10 mouse cellular contexts compared by ENCODE assay signal in genomic region chr6:51472213-51472612, GRCm38 (mm10). TPM values are rescaled to one million over a fixed set of nuclear protein-coding genes. Genes with fewer than 3 reads are reported as not detected.
A peak's percentile ranks its signal among the peaks of the same experiment; 100 is the strongest.
DNase-seq lines count a peak whose midpoint lies in the region; ATAC-seq lines count a peak whose summit lies in the region.
"Had no signal": no experiment of that assay in that cellular context is flagged by ENCODE, and none has a peak within 500 bp of the region (broad histone marks: within the 10 kb centered on the region; RNA-seq: fewer than 3 reads in every experiment).

No protein-coding gene starts in this region.

- ATAC-seq in lung, embryonic 16.5 days (ENCODE audit: low read depth): no peak
- no peak for ATAC-seq in limb, embryonic 12.5 days (ENCODE audit: insufficient number of reproducible peaks, insufficient read depth, low FRiP score, low TSS enrichment, low read depth)
- no peak for ATAC-seq in stomach, embryonic 15.5 days (ENCODE audit: insufficient read depth, low FRiP score, low read depth)
- ATAC-seq in erythroid progenitor cell, adult 5-6 weeks (replicated peaks; ENCODE audit: low FRiP score, poor library complexity, severe bottlenecking): no peak

- peak overlapping the region; percentile 46 for H3K9ac ChIP-seq in lung, embryonic 16.5 days (ENCODE audit: low read length)
- peak overlapping the region; percentile 64 for H3K9ac ChIP-seq in limb, embryonic 12.5 days (replicated peaks)
- peak overlapping the region; percentile 48; the same call in 1 of the 2 replicates for H3K9ac ChIP-seq in stomach, embryonic 15.5 days

- H3K4me2 ChIP-seq in lung, embryonic 16.5 days (ENCODE audit: low read depth, low read length): peak overlapping the region; percentile 52
- H3K4me2 ChIP-seq in limb, embryonic 12.5 days: peak overlapping the region; percentile 74
- H3K4me2 ChIP-seq in stomach, embryonic 15.5 days: peak overlapping the region; percentile 56

- no peaks in the 10 kb centered on the region for H3K27me3 ChIP-seq in lung, embryonic 16.5 days (ENCODE audit: control insufficient read depth, insufficient read depth, low read depth, low read length)
- H3K27me3 ChIP-seq in forebrain, embryonic 10.5 days (ENCODE audit: poor library complexity, severe bottlenecking): no peaks in the 10 kb centered on the region
- H3K27me3 ChIP-seq in limb, embryonic 12.5 days: no peaks in the 10 kb centered on the region
- no peaks in the 10 kb centered on the region for H3K27me3 ChIP-seq in stomach, embryonic 15.5 days (replicated peaks)

- peaks cover 10% of the 10 kb centered on the region for H3K4me1 ChIP-seq in lung, embryonic 16.5 days (replicated peaks; ENCODE audit: control insufficient read depth, insufficient read depth, low read length)
- H3K4me1 ChIP-seq in forebrain, embryonic 10.5 days: peaks cover 28% of the 10 kb centered on the region
- peaks cover 14% of the 10 kb centered on the region for H3K4me1 ChIP-seq in limb, embryonic 12.5 days (replicated peaks)
- H3K4me1 ChIP-seq in stomach, embryonic 15.5 days: peaks cover 12% of the 10 kb centered on the region

- no peak for DNase-seq in lung, postnatal 25 days (ENCODE audit: low spot score)
- DNase-seq in forebrain, embryonic 10.5 days (ENCODE audit: extremely low spot score, low spot score): no peak
- DNase-seq in right cerebral cortex, postnatal 4 days: no peak
- no peak for DNase-seq in right cerebral cortex, adult 2 months (ENCODE audit: low spot score in 2 of 2)
- DNase-seq: adrenal gland, postnatal 36 days; kidney, adult 11 months had no signal

- peaks cover 26% of the 10 kb centered on the region for H3K36me3 ChIP-seq in lung, embryonic 16.5 days (ENCODE audit: control insufficient read depth, insufficient read depth, low read length)
- H3K36me3 ChIP-seq in forebrain, embryonic 10.5 days (replicated peaks): peaks cover 67% of the 10 kb centered on the region
- H3K36me3 ChIP-seq in limb, embryonic 12.5 days: peaks cover 49% of the 10 kb centered on the region
- H3K36me3 ChIP-seq in stomach, embryonic 15.5 days: peaks cover 13% of the 10 kb centered on the region

- 31% methylated on average over 4 of the region's 4 CpGs for WGBS in lung, embryonic 16.5 days
- WGBS in forebrain, embryonic 10.5 days: 70% methylated on average over 4 of the region's 4 CpGs
- WGBS in limb, embryonic 12.5 days: 50% methylated on average over 4 of the region's 4 CpGs
- 38% methylated on average over 4 of the region's 4 CpGs for WGBS in stomach, embryonic 15.5 days

- no peaks in the 10 kb centered on the region for H3K9me3 ChIP-seq in lung, embryonic 16.5 days (ENCODE audit: control insufficient read depth, low read length)
- no peaks in the 10 kb centered on the region for H3K9me3 ChIP-seq in forebrain, embryonic 10.5 days
- H3K9me3 ChIP-seq in limb, embryonic 12.5 days: no peaks in the 10 kb centered on the region
- no peaks in the 10 kb centered on the region for H3K9me3 ChIP-seq in stomach, embryonic 15.5 days

- peak overlapping the region; percentile 39 for H3K4me3 ChIP-seq in lung, embryonic 16.5 days (ENCODE audit: low read length)
- H3K4me3 ChIP-seq in forebrain, embryonic 10.5 days: peak overlapping the region; percentile 96
- peak overlapping the region; percentile 93 for H3K4me3 ChIP-seq in limb, embryonic 12.5 days (replicated peaks)
- peak overlapping the region; percentile 32 for H3K4me3 ChIP-seq in stomach, embryonic 15.5 days (replicated peaks)

- no peak overlapping the region for H3K27ac ChIP-seq in lung, embryonic 16.5 days (ENCODE audit: low read length)
- peak overlapping the region; percentile 100 for H3K27ac ChIP-seq in forebrain, embryonic 10.5 days
- no peak overlapping the region for H3K27ac ChIP-seq in limb, embryonic 12.5 days
- H3K27ac ChIP-seq in stomach, embryonic 15.5 days: no peak overlapping the region

RNA-seq across cellular contexts. Expression of gene Cbx3, which starts 2.1 kb away (rescaled TPM):
- polyA plus RNA-seq in lung, embryonic 16.5 days (2015; fragmentation: Nextera tagmentation; extraction: Ambion mirVana): 443 and 509 TPM in 2 replicates
- polyA plus RNA-seq in forebrain, embryonic 10.5 days (2016; fragmentation: Nextera tagmentation; extraction: Ambion mirVana): 627 and 704 TPM in 2 replicates
- polyA plus RNA-seq in limb, embryonic 12.5 days (2016; fragmentation: Nextera tagmentation; extraction: Ambion mirVana): 622 TPM in 2 replicates
- 410 and 426 TPM in 2 replicates for polyA plus RNA-seq in stomach, embryonic 15.5 days (2015; fragmentation: Nextera tagmentation; extraction: Ambion mirVana)
- 276 and 309 TPM in 2 replicates for total RNA-seq in erythroid progenitor cell, adult 5-6 weeks (2015; ENCODE audit: low replicate concordance)
- 350 and 420 TPM in 2 replicates for total RNA-seq in erythroid progenitor cell, adult 5-6 weeks (2017; ENCODE audit: low replicate concordance)

RNA-seq across cellular contexts. Expression of gene Hnrnpa2b1, which starts 2.5 kb away (rescaled TPM):
- polyA plus RNA-seq in lung, embryonic 16.5 days (2015; fragmentation: Nextera tagmentation; extraction: Ambion mirVana): 1,726 and 1,925 TPM in 2 replicates
- polyA plus RNA-seq in forebrain, embryonic 10.5 days (2016; fragmentation: Nextera tagmentation; extraction: Ambion mirVana): 2,609 and 2,780 TPM in 2 replicates
- 2,291 and 2,602 TPM in 2 replicates for polyA plus RNA-seq in limb, embryonic 12.5 days (2016; fragmentation: Nextera tagmentation; extraction: Ambion mirVana)
- polyA plus RNA-seq in stomach, embryonic 15.5 days (2015; fragmentation: Nextera tagmentation; extraction: Ambion mirVana): 1,728 and 1,813 TPM in 2 replicates
- 1,450 and 1,811 TPM in 2 replicates for total RNA-seq in erythroid progenitor cell, adult 5-6 weeks (2015; ENCODE audit: low replicate concordance)
- total RNA-seq in erythroid progenitor cell, adult 5-6 weeks (2017; ENCODE audit: low replicate concordance): 1,487 and 2,530 TPM in 2 replicates

RNA-seq across cellular contexts. Expression of gene Nfe2l3, which starts 39.7 kb away (rescaled TPM):
- polyA plus RNA-seq in lung, embryonic 16.5 days (2015; fragmentation: Nextera tagmentation; extraction: Ambion mirVana): 1.7 TPM in 2 replicates
- polyA plus RNA-seq in forebrain, embryonic 10.5 days (2016; fragmentation: Nextera tagmentation; extraction: Ambion mirVana): 0.48 and 0.89 TPM in 2 replicates
- polyA plus RNA-seq in limb, embryonic 12.5 days (2016; fragmentation: Nextera tagmentation; extraction: Ambion mirVana): 0.96 and 1.4 TPM in 2 replicates
- polyA plus RNA-seq in stomach, embryonic 15.5 days (2015; fragmentation: Nextera tagmentation; extraction: Ambion mirVana): 6.8 and 9.4 TPM in 2 replicates
- 1.4 TPM in 1 of 2 replicates, not detected in the other for total RNA-seq in erythroid progenitor cell, adult 5-6 weeks (2015; ENCODE audit: low replicate concordance)
- total RNA-seq in erythroid progenitor cell, adult 5-6 weeks (2017; ENCODE audit: low replicate concordance): 0.51 TPM in 1 of 2 replicates, not detected in the other

RNA-seq across cellular contexts. Expression of gene Snx10, which starts 51.5 kb away (rescaled TPM):
- polyA plus RNA-seq in lung, embryonic 16.5 days (2015; fragmentation: Nextera tagmentation; extraction: Ambion mirVana): 14.1 and 14.4 TPM in 2 replicates
- polyA plus RNA-seq in forebrain, embryonic 10.5 days (2016; fragmentation: Nextera tagmentation; extraction: Ambion mirVana): 32.7 and 34.2 TPM in 2 replicates
- 15.3 and 17.3 TPM in 2 replicates for polyA plus RNA-seq in limb, embryonic 12.5 days (2016; fragmentation: Nextera tagmentation; extraction: Ambion mirVana)
- 15.8 and 16.3 TPM in 2 replicates for polyA plus RNA-seq in stomach, embryonic 15.5 days (2015; fragmentation: Nextera tagmentation; extraction: Ambion mirVana)
- 9.7 and 21.4 TPM in 2 replicates for total RNA-seq in erythroid progenitor cell, adult 5-6 weeks (2015; ENCODE audit: low replicate concordance)
- total RNA-seq in erythroid progenitor cell, adult 5-6 weeks (2017; ENCODE audit: low replicate concordance): 12.0 and 13.5 TPM in 2 replicates

Comparison
In these comparisons a context has a peak if more than half of its experiments do, and no peak if none do; other contexts are left out.
1. H3K4me3 ChIP-seq: peak in every context shown above with its lines; median percentile 96 in forebrain, embryonic 10.5 days; 93 in limb, embryonic 12.5 days; 39 in lung, embryonic 16.5 days; 32 in stomach, embryonic 15.5 days.